Mouse (Mus musculus) stomach, embryonic 16.5 days (tissue): ENCODE results near the gene Pou2f2. TPM values are rescaled to one million over a fixed set of nuclear protein-coding genes. Genes with fewer than 3 reads are reported as not detected.

Source experiments
- ATAC-seq: fragments of 200-750 bp; cut with Nextera tagmentation; 2 replicates; pipeline ENCODE4 v1.8.0; 2017; ENCODE audit warnings: moderate number of reproducible peaks, moderate TSS enrichment; ENCODE audit not compliant: insufficient read depth, low FRiP score
- H3K27ac ChIP-seq: fragments of 300-500 bp; sonication (generic); 2 replicates; pipeline ENCODE4 v1.5.1; 2014; ENCODE audit warnings: low read length
- H3K27me3 ChIP-seq: fragments of 300-500 bp; sonication (generic); 2 replicates; pipeline ENCODE4 v1.6.1; 2014; ENCODE audit warnings: low read length, control low read depth, mixed read lengths; ENCODE audit not compliant: control insufficient read depth, insufficient read depth
- H3K36me3 ChIP-seq: fragments of 300-500 bp; sonication (generic); 2 replicates; pipeline ENCODE4 v1.6.1; 2014; ENCODE audit warnings: low read length; ENCODE audit not compliant: control insufficient read depth, insufficient read depth
- H3K4me1 ChIP-seq: fragments of 300-500 bp; sonication (generic); 2 replicates; pipeline ENCODE4 v1.6.1; 2014; ENCODE audit warnings: low read length, control low read depth, mixed read lengths; ENCODE audit not compliant: control insufficient read depth, insufficient read depth
- H3K4me2 ChIP-seq: fragments of 300-500 bp; sonication (generic); 2 replicates; pipeline ENCODE4 v1.6.1; 2014; ENCODE audit warnings: low read depth, low read length, mixed read lengths
- H3K4me3 ChIP-seq: fragments of 300-500 bp; sonication (generic); replicated peaks from 2 replicates; pipeline ENCODE4 v1.5.1; 2014; ENCODE audit warnings: mild to moderate bottlenecking, low read length
- H3K9ac ChIP-seq: fragments of 300-500 bp; sonication (generic); 2 replicates; pipeline ENCODE4 v1.6.1; 2014; ENCODE audit warnings: low read length
- H3K9me3 ChIP-seq: fragments of 300-500 bp; sonication (generic); replicated peaks from 2 replicates; pipeline ENCODE4 v1.6.1; 2016; ENCODE audit warnings: low read length, control low read depth; ENCODE audit not compliant: control insufficient read depth
- WGBS: fragments of 180-500 bp; shearing (Covaris S2); extraction: QIAGEN DNeasy Blood & Tissue Kit; methylation state at CpG from one replicate; pipeline ENCODE4 v1.1.7; 2014; 5-methylcytosine and 5-hydroxymethylcytosine counted together
- polyA plus RNA-seq: library from polyadenylated mRNA; unstranded; fragments of >200 nt; fragmentation: Nextera tagmentation; extraction: Ambion mirVana; gene quantifications from 2 replicates; pipeline ENCODE4 v1.2.1, GENCODE M21; 2015

The Pou2f2 gene
- polyA plus RNA-seq, 1 experiment from 2014 or later: 1.4 TPM

DNA sequence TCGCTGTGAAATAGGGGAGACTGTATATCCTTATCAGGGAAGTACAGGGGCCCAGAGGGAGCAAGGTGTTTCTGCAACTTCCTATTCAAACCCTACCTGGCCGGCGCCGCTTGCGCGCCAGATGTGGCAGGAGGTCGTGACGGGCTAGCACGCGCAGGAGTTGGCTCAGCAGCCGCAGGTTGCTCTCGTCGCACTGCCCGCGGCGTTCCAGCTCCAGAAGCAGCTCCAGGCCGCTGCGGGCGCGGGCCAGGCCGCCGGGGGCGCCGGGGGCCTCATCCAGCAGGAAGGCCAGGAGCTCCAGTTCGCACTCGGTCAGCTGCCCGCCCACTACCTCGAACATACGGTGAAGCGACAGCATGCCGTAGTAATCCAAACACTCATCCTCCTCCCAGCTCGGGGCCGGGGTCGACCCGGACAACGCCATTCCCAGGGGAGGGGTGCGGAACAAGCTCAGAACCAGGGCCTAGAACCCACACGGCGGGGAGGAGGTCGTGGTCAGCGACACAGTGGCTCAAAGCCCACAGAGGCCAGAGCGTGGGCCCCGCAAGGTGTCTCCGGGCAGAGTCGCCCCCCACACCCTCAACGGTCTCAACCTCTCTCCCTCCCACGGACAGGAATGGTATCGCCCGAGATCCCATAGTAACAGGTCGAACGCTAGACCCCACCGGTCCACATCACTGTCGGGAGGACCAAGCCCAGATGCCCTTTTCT, 39.3 kb upstream of the Pou2f2 start:
- Histone ChIP-seq H3K4me2 (peak overlapping the region; percentile 68), H3K27me3 (no peaks in the 10 kb centered on the region), H3K9me3 (no peaks in the 10 kb centered on the region), H3K4me3 (peak overlapping the region; percentile 72), H3K4me1 (peaks cover 29% of the 10 kb centered on the region), H3K27ac (peak overlapping the region; percentile 88), H3K9ac (peak overlapping the region; percentile 81), H3K36me3 (0 out of 2 replicates have a peak, but pooled peaks cover 8% of the 10 kb centered on the region)
- ATAC-seq: peak; percentile 8; the same call in 1 of the 2 replicates
- WGBS: 1% methylated on average over 53 of the region's 53 CpGs

DNA sequence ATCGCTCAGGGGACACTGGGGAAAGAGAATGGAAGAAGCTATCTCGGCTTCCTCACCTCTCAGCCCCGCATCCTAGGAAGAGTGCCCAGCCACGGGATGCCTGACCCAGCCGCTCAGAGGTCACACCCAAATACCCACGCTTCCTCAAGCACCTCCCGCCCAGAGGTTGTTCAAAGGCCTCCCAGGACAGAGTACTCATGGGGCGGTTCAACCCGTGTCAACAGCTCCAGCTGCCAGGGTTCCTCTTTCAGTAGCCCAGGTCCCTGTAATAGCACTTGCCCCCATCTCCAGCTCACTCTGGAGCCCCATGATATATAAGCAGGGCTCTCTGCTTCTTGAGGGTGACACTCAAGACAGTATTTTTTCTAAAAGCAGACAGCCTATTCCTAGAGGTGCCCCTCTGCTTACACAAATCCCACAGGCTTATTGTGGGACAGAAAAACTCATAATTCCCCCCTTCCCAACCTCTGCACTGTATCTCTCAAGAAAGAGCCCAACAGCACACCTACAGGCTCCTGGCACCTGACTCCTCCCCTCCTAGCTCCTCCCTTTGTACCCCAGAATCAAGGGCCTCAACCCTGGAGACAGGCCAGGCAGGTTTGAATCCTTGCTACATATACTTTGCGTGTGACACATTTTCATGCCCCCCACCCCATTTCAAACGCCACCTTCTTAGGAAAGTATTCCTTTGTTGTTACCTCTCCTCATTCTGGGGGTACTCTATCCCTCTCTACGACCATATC, 38.3 kb upstream of the Pou2f2 start:
- no peak for ATAC-seq
- H3K36me3 ChIP-seq: 0 out of 2 replicates have a peak, but pooled peaks cover 8% of the 10 kb centered on the region
- 55% methylated on average over 12 of the region's 12 CpGs for WGBS
- peak overlapping the region; percentile 68 for H3K4me2 ChIP-seq
- H3K27me3 ChIP-seq: no peaks in the 10 kb centered on the region
- peaks cover 29% of the 10 kb centered on the region for H3K4me1 ChIP-seq
- peak overlapping the region; percentile 72 for H3K4me3 ChIP-seq
- no peaks in the 10 kb centered on the region for H3K9me3 ChIP-seq
- peak overlapping the region; percentile 81 for H3K9ac ChIP-seq
- peak overlapping the region; percentile 88 for H3K27ac ChIP-seq

DNA sequence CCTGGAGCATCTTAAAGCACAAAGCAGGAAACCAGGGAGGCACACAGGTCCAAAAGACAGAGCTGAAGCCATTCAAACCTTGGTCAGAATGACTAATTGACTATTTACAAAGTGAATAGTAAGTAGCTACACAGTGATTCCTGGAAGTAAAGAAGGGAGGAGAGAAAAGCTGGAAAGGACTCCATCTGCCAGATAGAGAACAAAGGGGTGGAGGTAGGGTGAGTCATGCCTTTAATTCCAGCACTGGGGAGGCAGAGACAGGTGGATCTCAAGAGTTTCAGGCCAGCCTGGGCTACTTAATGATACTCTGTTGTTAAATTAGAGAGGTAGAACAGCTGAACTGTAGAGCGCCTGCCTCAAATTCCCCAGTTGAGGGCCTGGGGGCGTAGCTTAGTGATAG, 34.6 kb upstream of the Pou2f2 start:
- 97% methylated on average over 2 of the region's 2 CpGs for WGBS
- H3K4me2 ChIP-seq: no peak overlapping the region
- H3K9ac ChIP-seq: no peak overlapping the region
- no peaks in the 10 kb centered on the region for H3K27me3 ChIP-seq
- no peak overlapping the region for H3K27ac ChIP-seq
- H3K36me3 ChIP-seq: 0 out of 2 replicates have a peak, but pooled peaks cover 8% of the 10 kb centered on the region
- ATAC-seq: no peak
- peaks cover 14% of the 10 kb centered on the region; the same call in 1 of the 2 replicates for H3K4me1 ChIP-seq
- H3K4me3 ChIP-seq: no peak overlapping the region
- H3K9me3 ChIP-seq: no peaks in the 10 kb centered on the region

DNA sequence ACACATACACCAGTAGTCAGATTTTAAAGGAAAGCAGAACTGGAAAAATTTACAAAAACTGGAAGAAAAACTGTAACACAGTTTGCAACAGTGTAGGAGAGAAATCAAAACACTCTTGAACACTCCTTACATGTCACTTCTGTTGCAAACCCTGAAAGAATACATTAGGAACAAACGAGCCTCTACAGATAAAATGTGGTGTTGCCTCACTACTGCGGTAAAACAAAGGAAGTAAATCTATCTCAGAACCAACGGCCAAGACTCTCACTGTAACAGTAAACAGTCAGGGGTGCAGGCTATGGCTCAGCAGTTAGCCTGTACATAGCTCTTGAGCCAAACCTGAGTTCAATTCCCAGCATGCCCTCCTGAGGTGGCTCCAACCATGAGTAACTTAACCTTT, 33.6 kb upstream of the Pou2f2 start:
- Histone ChIP-seq H3K27me3 (no peaks in the 10 kb centered on the region), H3K4me1 (peaks cover 7% of the 10 kb centered on the region; the same call in 1 of the 2 replicates), H3K9ac (no peak overlapping the region), H3K4me2 (no peak overlapping the region), H3K9me3 (no peaks in the 10 kb centered on the region), H3K36me3 (0 out of 2 replicates have a peak, but pooled peaks cover 8% of the 10 kb centered on the region), H3K27ac (no peak overlapping the region), H3K4me3 (no peak overlapping the region)
- 63% methylated on average over 3 of the region's 3 CpGs for WGBS
- ATAC-seq: no peak

DNA sequence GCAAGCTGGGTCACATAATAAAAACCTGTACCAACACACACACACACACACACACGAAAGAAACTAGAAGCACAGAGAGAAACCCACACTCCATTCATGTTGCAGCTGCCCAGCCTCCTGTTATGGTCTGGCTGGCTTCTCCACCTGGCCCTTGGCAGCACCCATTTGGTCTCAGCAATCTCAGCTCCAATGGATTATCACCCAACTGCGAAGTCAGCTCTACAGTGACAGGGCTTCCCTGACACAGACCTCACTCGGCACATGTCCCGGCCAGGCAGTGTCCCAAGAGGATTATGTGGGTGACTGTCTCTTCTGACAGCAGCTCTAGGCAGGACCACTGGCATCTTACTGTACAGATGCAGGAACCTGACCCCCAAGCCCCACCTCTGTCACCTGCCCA, 31.0 kb upstream of the Pou2f2 start:
- 77% methylated on average over 4 of the region's 4 CpGs for WGBS
- no peak overlapping the region for H3K27ac ChIP-seq
- no peak overlapping the region for H3K4me2 ChIP-seq
- no peak overlapping the region for H3K4me3 ChIP-seq
- no peaks in the 10 kb centered on the region for H3K9me3 ChIP-seq
- H3K9ac ChIP-seq: no peak overlapping the region
- H3K4me1 ChIP-seq: peaks cover 5% of the 10 kb centered on the region; the same call in 1 of the 2 replicates
- H3K27me3 ChIP-seq: no peaks in the 10 kb centered on the region
- H3K36me3 ChIP-seq: 0 out of 2 replicates have a peak, but pooled peaks cover 8% of the 10 kb centered on the region
- ATAC-seq: no peak

DNA sequence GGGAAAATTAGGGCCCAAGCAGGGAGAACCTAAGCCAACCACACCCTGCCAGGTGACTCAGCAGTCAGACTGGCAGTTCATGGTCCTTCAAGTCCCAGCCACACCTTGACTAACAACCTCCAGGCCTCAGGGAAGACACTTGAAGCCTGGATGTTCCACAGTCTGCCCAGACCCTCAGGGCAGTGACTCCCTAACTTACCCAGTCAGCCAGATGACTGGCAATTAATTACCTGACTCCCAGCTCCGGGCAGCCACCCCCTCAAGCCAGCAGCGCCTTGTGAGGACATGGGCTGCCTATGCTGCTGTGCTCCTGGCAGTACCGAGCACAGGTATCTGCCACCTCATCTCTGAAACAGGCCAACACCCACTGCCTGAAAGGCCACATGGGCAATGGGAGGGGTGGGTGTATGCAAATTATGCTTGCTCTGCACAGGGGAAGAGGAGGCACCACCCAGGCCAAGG, 29.7 kb upstream of the Pou2f2 start:
- WGBS: 49% methylated on average over 3 of the region's 3 CpGs
- H3K9ac ChIP-seq: no peak overlapping the region
- H3K4me1 ChIP-seq: peaks cover 8% of the 10 kb centered on the region; the same call in 1 of the 2 replicates
- H3K4me3 ChIP-seq: no peak overlapping the region
- H3K4me2 ChIP-seq: no peak overlapping the region
- H3K36me3 ChIP-seq: no peaks in the 10 kb centered on the region
- peak; percentile 51 for ATAC-seq
- no peaks in the 10 kb centered on the region for H3K9me3 ChIP-seq
- peak overlapping the region; percentile 60; the same call in 1 of the 2 replicates for H3K27ac ChIP-seq
- H3K27me3 ChIP-seq: no peaks in the 10 kb centered on the region

DNA sequence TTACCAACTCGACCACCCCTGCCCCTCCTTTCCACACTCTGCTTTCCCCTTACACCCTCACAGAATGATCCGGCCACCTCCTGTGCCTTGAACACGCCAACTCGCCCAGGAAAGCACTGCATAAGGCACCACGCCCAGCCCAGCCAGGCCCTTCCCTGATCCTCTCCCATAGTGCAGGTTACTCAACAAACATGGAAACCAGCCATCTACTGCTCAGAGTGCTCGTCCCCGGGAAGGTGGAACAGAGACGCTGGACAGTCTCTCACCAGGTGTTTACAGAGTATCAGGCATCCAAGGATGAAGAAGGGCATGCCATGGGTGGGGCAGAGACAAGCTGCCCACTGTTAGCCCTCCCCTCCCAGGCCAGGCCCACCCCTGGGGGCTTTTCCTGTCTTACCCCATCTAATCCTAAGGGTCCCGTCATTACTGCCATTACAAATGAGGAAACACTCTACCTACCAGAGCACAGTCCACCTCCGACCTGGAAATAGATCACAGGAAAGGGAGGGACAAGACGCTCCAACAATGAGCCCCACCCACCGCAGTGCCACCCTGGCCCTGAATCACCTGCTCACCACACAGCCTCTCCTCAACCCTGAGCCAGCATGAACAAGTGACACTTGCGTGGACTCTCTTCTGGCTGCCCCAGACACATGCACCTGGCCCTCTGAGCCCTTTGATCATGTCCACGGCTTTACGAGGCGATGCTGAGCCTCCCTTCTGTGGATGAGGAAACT, 26.7 kb upstream of the Pou2f2 start:
- Histone ChIP-seq H3K4me3 (no peak overlapping the region), H3K36me3 (peaks cover 5% of the 10 kb centered on the region; the same call in 1 of the 2 replicates), H3K27ac (peak overlapping the region; percentile 6; the same call in 1 of the 2 replicates), H3K4me2 (no peak overlapping the region), H3K4me1 (peaks cover 8% of the 10 kb centered on the region; the same call in 1 of the 2 replicates), H3K9ac (0 out of 2 replicates have a peak overlapping the region, but pooled peaks have one; percentile 9), H3K9me3 (no peaks in the 10 kb centered on the region), H3K27me3 (no peaks in the 10 kb centered on the region)
- 74% methylated on average over 16 of the region's 16 CpGs for WGBS
- ATAC-seq: no peak

DNA sequence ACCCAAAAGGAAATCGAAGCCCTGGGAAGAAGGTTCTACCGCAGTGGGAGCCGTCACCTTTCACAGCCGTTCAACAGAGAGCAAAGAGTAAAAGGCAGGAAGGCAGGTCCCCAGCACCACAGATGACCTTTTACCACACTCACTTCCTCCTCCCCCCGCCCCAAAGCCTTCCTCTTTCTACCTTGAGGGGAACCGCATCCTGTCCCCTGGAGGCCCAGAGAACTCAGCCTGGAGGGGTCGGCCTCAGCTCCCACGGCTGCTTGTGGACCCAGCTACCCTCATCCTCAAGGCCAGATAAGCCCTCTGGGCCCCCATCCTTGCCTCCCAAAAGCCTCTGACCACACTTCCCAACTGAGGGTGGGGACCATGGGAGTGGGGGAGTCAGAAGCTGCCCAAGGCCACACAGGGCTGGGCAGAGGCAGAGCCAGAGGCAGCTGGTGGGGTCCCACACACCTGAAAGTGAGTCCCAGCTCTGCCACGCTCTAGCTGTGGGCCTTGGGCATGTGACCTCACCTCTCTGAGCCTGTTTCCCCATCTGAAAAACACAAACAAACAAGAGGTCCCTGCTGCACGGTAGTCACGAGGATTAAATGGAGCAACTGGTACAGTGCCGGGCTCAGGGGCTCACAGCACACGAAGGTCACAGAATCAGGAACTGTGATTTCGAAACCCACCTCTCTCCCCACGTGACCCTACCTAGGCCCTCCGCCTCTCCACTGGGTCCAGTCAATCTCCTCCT, 26.0 kb upstream of the Pou2f2 start:
- Histone ChIP-seq H3K9me3 (no peaks in the 10 kb centered on the region), H3K4me1 (peaks cover 8% of the 10 kb centered on the region; the same call in 1 of the 2 replicates), H3K4me2 (0 out of 2 replicates have a peak overlapping the region, but pooled peaks have one; percentile 2), H3K36me3 (peaks cover 5% of the 10 kb centered on the region; the same call in 1 of the 2 replicates), H3K4me3 (no peak overlapping the region), H3K9ac (0 out of 2 replicates have a peak overlapping the region, but pooled peaks have one; percentile 9), H3K27ac (0 out of 2 replicates have a peak overlapping the region, but pooled peaks have one; percentile 36), H3K27me3 (no peaks in the 10 kb centered on the region)
- no peak for ATAC-seq
- 67% methylated on average over 16 of the region's 16 CpGs for WGBS
